Mouse (Mus musculus) neural tube, embryonic 14.5 days (tissue): ENCODE results near the gene Fgfr2. TPM values are rescaled to one million over a fixed set of nuclear protein-coding genes. Genes with fewer than 3 reads are reported as not detected.
A peak's percentile ranks its signal among the peaks of the same experiment; 100 is the strongest.

Source experiments
- ATAC-seq: fragments of 200-750 bp; cut with Nextera tagmentation; 2 replicates; pipeline ENCODE4 v1.8.0; 2017; ENCODE audit warnings: low read depth, mild to moderate bottlenecking, moderate TSS enrichment, moderate library complexity
- H3K27ac ChIP-seq: fragments of 300-500 bp; sonication (generic); 2 replicates; pipeline ENCODE4 v1.5.1; 2014; ENCODE audit warnings: low read depth, mild to moderate bottlenecking, control low read depth, low read length, moderate library complexity, mixed read lengths
- H3K27me3 ChIP-seq: fragments of 300-500 bp; sonication (generic); 2 replicates; pipeline ENCODE4 v1.6.1; 2014; ENCODE audit warnings: low read length; ENCODE audit not compliant: control insufficient read depth, insufficient read depth
- H3K36me3 ChIP-seq: fragments of 300-500 bp; sonication (generic); 2 replicates; pipeline ENCODE4 v1.6.1; 2014; ENCODE audit warnings: low read length, mixed read lengths; ENCODE audit not compliant: control insufficient read depth, insufficient read depth
- H3K4me1 ChIP-seq: fragments of 300-500 bp; sonication (generic); 2 replicates; pipeline ENCODE4 v1.6.1; 2014; ENCODE audit warnings: low read length; ENCODE audit not compliant: control insufficient read depth, insufficient read depth
- H3K4me2 ChIP-seq: fragments of 300-500 bp; sonication (generic); 2 replicates; pipeline ENCODE4 v1.6.1; 2014; ENCODE audit warnings: mild to moderate bottlenecking, low read depth, low read length, control low read depth
- H3K4me3 ChIP-seq: fragments of 300-500 bp; sonication (generic); 2 replicates; pipeline ENCODE4 v1.5.1; 2014; ENCODE audit warnings: low read depth, low read length, control low read depth, mixed read lengths
- H3K9ac ChIP-seq: fragments of 300-500 bp; sonication (generic); replicated peaks from 2 replicates; pipeline ENCODE4 v1.6.1; 2014; ENCODE audit warnings: low read depth, mild to moderate bottlenecking, control low read depth, low read length, mixed read lengths
- H3K9me3 ChIP-seq: fragments of 300-500 bp; sonication (generic); 2 replicates; pipeline ENCODE4 v1.6.1; 2016; ENCODE audit warnings: low read length; ENCODE audit not compliant: control insufficient read depth
- WGBS: fragments of 180-500 bp; shearing (Covaris S2); extraction: QIAGEN DNeasy Blood & Tissue Kit; methylation state at CpG from one replicate; pipeline ENCODE4 v1.1.7; 2014; 5-methylcytosine and 5-hydroxymethylcytosine counted together
- polyA plus RNA-seq: library from polyadenylated mRNA; unstranded; fragments of >200 nt; fragmentation: Nextera tagmentation; extraction: Ambion mirVana; gene quantifications from 2 replicates; pipeline ENCODE4 v1.2.1, GENCODE M21; 2014

Fgfr2 gene
- polyA plus RNA-seq, 1 experiment from 2014 or later = 28.1 TPM

DNA sequence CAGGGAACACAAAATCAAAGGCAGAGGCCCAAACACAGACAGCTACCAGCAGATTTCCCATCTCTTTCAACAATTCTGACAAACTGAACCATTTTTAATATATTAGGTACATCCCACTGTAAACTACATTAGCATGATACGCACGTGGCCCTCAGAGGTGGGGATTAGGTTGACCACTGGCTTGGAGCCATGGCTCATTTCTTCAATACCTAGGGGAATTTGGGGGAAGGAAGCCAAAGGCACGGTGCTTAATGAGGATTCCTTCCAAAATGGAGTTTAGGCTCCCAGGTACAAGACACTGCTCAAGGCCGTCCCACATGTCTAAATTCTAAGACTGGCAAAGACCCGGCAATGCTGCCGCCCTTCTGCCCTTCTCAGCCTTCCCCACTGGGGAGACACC is 120.9 kb downstream of the Fgfr2 start:
- no peak overlapping the region for H3K9ac ChIP-seq
- peaks cover 9% of the 10 kb centered on the region; the same call in 1 of the 2 replicates for H3K36me3 ChIP-seq
- no peak overlapping the region for H3K4me3 ChIP-seq
- H3K4me2 ChIP-seq = no peak overlapping the region
- no peaks in the 10 kb centered on the region for H3K9me3 ChIP-seq
- no peaks in the 10 kb centered on the region for H3K27me3 ChIP-seq
- H3K27ac ChIP-seq = no peak overlapping the region
- peaks cover under 1% of the 10 kb centered on the region; the same call in 1 of the 2 replicates for H3K4me1 ChIP-seq
- 85% methylated on average over 6 of the region's 6 CpGs for WGBS
- ATAC-seq = no peak

DNA sequence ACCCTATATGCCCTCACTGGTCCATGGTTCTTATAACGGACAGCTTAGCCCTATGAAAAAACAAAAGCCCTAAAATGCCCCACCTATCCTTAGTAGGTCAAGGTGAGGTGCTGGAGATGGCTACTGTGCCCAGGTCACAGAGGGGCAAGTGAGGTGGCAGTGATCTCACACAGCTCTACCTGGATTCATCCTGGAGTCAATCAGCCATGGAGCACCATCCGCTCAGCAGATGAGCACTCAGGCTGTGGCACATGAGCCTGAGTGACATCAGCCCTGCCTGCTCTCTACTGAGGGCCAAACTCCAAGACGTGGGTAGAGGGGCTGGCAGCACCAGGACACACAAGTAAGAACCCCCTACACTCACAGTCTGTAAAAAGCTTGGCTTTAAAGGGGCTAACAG is 121.8 kb downstream of the Fgfr2 start:
- H3K27me3 ChIP-seq = no peaks in the 10 kb centered on the region
- WGBS = 95% methylated on average over 3 of the region's 3 CpGs
- no peak for ATAC-seq
- no peak overlapping the region for H3K9ac ChIP-seq
- no peak overlapping the region for H3K4me2 ChIP-seq
- no peak overlapping the region for H3K27ac ChIP-seq
- H3K4me3 ChIP-seq = no peak overlapping the region
- peaks cover 10% of the 10 kb centered on the region; the same call in 1 of the 2 replicates for H3K36me3 ChIP-seq
- no peaks in the 10 kb centered on the region for H3K9me3 ChIP-seq
- H3K4me1 ChIP-seq = no peaks in the 10 kb centered on the region

DNA sequence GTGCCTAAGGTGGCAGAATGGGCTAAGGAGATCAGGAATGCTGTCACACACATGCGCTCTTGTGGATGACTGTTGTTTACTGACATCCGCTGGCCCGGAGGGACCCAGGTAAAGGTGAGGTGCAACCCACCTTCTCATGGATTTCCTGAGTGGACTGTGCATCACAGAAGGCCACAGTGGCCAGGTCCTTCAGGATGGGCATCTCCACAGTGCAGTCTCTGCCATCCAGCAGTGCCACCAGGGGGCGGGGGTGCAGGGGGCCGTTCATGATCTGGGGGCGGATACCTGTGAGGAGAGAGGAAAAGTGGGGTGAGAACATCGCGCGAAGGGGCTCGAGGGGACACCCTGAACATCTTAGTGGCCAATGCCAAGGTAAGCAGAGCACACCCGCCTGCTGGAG is 124.1 kb downstream of the Fgfr2 start:
- WGBS = 98% methylated on average over 11 of the region's 11 CpGs
- H3K9ac ChIP-seq = no peak overlapping the region
- ATAC-seq = no peak
- no peaks in the 10 kb centered on the region for H3K9me3 ChIP-seq
- no peak overlapping the region for H3K4me3 ChIP-seq
- H3K4me2 ChIP-seq = no peak overlapping the region
- no peak overlapping the region for H3K27ac ChIP-seq
- H3K4me1 ChIP-seq = peaks cover 5% of the 10 kb centered on the region; the same call in 1 of the 2 replicates
- peaks cover 14% of the 10 kb centered on the region; the same call in 1 of the 2 replicates for H3K36me3 ChIP-seq
- no peaks in the 10 kb centered on the region for H3K27me3 ChIP-seq

DNA sequence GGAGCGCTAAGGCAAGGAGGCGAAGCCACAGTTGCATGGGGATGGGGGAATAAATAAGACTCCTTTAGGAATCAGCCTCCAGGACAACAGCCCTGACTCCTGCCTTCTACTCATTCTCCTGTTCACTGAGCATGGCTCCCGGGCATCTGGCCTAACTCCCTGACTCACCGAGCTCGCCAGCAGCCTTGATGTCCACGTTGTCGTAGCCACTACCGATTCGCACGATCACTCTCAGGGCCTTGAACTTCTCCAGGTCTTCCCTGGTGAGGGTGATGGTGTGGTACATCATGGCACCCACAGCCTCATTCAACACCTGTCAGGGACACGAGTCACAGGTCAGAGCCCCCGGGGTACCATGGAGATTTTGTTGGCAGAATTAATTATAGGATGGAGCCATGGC is 124.5 kb downstream of the Fgfr2 start:
- Histone ChIP-seq H3K4me1 (peaks cover 5% of the 10 kb centered on the region; the same call in 1 of the 2 replicates), H3K4me3 (no peak overlapping the region), H3K27ac (no peak overlapping the region), H3K36me3 (peaks cover 14% of the 10 kb centered on the region; the same call in 1 of the 2 replicates), H3K9me3 (no peaks in the 10 kb centered on the region), H3K4me2 (no peak overlapping the region), H3K9ac (no peak overlapping the region), H3K27me3 (no peaks in the 10 kb centered on the region)
- ATAC-seq = no peak
- 95% methylated on average over 12 of the region's 12 CpGs for WGBS

DNA sequence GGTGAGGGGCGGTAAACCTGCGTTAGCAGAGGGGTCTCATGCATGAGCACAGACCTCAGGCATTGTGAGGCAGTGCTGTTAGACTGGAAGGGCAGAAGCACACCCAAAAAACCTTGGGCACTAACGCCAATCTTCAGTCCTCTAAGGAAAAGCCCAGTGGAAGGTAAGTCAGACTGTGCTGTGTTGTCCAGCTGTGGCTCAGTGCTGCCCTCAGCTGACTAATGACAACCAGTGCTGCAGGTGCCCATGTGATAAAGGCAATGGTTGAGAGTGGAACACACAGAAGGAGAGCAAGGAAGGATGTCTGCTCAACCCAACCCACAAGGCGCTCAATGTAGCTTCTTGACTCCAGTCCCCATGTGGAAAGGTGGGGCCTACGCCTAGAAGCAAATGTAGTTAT is 126.8 kb downstream of the Fgfr2 start:
- no peak for ATAC-seq
- no peak overlapping the region for H3K4me3 ChIP-seq
- no peak overlapping the region for H3K27ac ChIP-seq
- H3K27me3 ChIP-seq = no peaks in the 10 kb centered on the region
- peaks cover 16% of the 10 kb centered on the region; the same call in 1 of the 2 replicates for H3K36me3 ChIP-seq
- no peak overlapping the region for H3K4me2 ChIP-seq
- no peaks in the 10 kb centered on the region for H3K9me3 ChIP-seq
- WGBS = 93% methylated on average over 5 of the region's 5 CpGs
- H3K9ac ChIP-seq = no peak overlapping the region
- peaks cover 5% of the 10 kb centered on the region; the same call in 1 of the 2 replicates for H3K4me1 ChIP-seq

DNA sequence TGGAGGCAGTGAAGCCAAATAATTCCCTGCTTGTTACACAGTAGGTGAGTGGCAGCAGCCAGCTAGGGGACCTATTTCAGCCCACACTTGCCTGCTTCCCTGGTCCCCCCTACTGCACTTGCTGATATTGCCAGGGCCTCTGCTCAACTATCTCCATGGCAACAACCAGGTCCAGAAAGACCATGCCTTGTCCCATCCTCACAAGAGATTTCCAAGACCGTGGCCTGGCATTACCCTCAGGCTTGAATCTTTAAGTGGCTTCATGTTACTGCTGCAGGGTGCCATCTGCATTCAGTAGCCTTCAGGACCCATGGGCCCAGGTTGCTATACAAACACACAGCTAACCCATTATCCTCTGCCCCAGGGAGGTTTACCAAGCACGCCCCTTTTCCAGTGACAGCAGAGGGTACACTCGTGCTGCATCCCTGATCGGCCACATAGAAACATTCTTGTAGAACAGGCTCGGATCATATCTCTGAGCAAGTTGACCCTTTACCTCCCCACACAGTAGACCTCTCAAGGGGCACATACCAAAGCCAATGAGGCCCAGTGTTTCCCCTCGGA is 128.4 kb downstream of the Fgfr2 start:
- ATAC-seq = peak; percentile 56; the same call in 1 of the 2 replicates
- Histone ChIP-seq H3K4me1 (peaks cover 5% of the 10 kb centered on the region; the same call in 1 of the 2 replicates), H3K36me3 (peaks cover 27% of the 10 kb centered on the region; the same call in 1 of the 2 replicates), H3K9ac (no peak overlapping the region), H3K9me3 (no peaks in the 10 kb centered on the region), H3K4me3 (no peak overlapping the region), H3K4me2 (no peak overlapping the region), H3K27ac (no peak overlapping the region), H3K27me3 (no peaks in the 10 kb centered on the region)
- 45% methylated on average over 6 of the region's 6 CpGs for WGBS

DNA sequence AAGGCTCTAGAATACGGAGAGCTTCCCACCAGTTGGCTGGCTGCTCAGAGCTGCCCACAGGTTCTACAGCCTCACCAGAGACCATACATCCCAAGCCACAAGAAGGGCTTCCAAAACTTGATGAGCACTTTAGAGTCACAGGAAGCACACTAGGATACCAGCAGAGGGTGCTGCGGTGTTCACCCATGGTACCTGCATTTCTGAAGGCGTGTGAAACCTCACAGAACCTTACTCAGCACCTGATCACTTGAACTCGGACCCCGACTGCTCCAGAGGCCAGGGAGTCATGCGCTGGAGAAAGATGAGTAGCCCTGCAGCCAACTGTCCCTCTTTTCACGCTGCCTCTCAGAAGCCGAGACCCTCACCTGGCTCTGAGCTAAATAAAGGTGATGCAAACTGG is 129.0 kb downstream of the Fgfr2 start:
- H3K36me3 ChIP-seq = peaks cover 32% of the 10 kb centered on the region
- no peak overlapping the region for H3K4me2 ChIP-seq
- WGBS = 90% methylated on average over 8 of the region's 8 CpGs
- H3K4me3 ChIP-seq = no peak overlapping the region
- peaks cover 5% of the 10 kb centered on the region; the same call in 1 of the 2 replicates for H3K4me1 ChIP-seq
- H3K27me3 ChIP-seq = no peaks in the 10 kb centered on the region
- H3K9ac ChIP-seq = no peak overlapping the region
- H3K27ac ChIP-seq = no peak overlapping the region
- no peak for ATAC-seq
- no peaks in the 10 kb centered on the region for H3K9me3 ChIP-seq

DNA sequence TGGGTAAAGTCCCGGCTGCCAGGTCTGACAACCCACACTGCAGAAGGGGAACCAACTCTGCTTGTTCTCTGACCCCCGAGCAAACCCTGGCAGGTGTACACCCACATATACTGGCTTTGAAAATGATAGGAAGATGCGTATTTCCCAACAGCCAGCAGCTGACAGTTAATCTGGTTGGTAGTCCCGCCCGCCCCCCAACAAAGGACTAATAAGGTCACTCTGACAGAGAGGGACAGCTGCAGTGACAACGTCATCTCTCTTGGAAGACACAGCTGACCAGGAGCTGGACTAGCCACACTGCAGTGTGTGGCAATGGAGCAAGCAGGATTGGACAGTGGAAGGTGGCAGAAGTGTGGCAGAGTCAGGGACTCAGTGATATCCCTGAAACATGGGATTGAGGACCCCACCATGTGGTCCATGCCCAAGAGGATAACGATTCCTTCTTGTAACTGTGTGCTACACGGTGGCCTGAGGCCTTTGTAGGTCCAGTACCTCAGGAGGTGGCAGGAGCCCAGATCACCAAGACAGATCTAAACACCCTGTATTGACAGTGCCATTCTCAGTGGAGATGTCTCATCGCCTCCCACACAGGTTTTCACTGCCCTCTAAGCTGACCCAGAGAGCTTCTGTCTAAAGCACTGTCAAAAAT is 130.1 kb downstream of the Fgfr2 start:
- H3K4me2 ChIP-seq = no peak overlapping the region
- no peak for ATAC-seq
- 92% methylated on average over 9 of the region's 9 CpGs for WGBS
- no peaks in the 10 kb centered on the region for H3K27me3 ChIP-seq
- H3K36me3 ChIP-seq = peaks cover 28% of the 10 kb centered on the region
- H3K4me1 ChIP-seq = peaks cover 5% of the 10 kb centered on the region; the same call in 1 of the 2 replicates
- H3K27ac ChIP-seq = no peak overlapping the region
- H3K4me3 ChIP-seq = no peak overlapping the region
- no peak overlapping the region for H3K9ac ChIP-seq
- H3K9me3 ChIP-seq = no peaks in the 10 kb centered on the region

DNA sequence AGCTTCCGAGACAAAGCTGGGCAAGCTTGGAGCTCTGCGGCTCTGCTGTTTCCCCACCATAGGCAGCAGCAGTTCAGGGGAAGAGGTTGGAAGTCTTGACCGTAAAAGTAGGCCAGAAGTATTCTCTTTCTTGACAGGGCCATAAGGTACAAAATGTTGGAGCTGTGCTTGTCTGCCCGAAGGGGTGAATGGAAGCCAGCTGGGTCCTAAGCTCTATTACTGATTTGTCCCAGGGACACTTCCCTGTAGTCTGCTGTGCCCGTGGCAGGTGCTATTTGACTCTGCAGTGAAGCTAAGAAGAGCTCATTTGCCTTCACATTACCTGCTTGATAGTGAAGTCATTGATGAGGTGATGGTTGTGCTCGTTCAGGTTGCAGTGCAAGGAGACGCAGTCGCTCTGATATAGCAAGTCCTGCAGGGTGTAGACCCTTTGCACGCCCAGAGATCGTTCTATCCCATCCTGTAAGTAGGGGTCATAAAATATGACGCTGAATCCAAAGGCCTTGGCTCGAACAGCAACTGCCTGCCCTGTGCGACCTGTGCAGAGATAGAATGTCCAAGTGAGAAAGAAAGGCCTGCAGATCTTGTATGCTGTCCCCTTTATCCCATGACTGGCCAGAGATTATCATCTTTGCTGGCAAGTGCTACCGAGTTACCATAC is 131.8 kb downstream of the Fgfr2 start:
- WGBS = 93% methylated on average over 14 of the region's 14 CpGs

More for the DNA sequence above, 131.8 kb downstream of the Fgfr2 start:
- H3K4me3 ChIP-seq = no peak overlapping the region
- no peak overlapping the region for H3K9ac ChIP-seq
- H3K4me2 ChIP-seq = no peak overlapping the region
- peaks cover 5% of the 10 kb centered on the region; the same call in 1 of the 2 replicates for H3K4me1 ChIP-seq
- no peak overlapping the region for H3K27ac ChIP-seq
- no peaks in the 10 kb centered on the region for H3K27me3 ChIP-seq
- no peaks in the 10 kb centered on the region for H3K9me3 ChIP-seq
- H3K36me3 ChIP-seq = peaks cover 27% of the 10 kb centered on the region
- ATAC-seq = no peak
